Mouse (Mus musculus) heart, postnatal 4 days (tissue): ENCODE measurements around the gene Arl8a. TPM values are rescaled to one million over a fixed set of nuclear protein-coding genes. Genes with fewer than 3 reads are reported as not detected.

Experiments used
- DNase-seq: peaks from one replicate; pipeline ENCODE4 v3.0.0; 2021
- total RNA-seq, 2 experiments: library from RNA; stranded (reverse); gene quantifications; 2 replicates each; pipeline ENCODE4 v1.2.3; 2021

Gene Arl8a
- total RNA-seq, 2 experiments from 2014 or later = 33.5 to 36.8 TPM

DNA sequence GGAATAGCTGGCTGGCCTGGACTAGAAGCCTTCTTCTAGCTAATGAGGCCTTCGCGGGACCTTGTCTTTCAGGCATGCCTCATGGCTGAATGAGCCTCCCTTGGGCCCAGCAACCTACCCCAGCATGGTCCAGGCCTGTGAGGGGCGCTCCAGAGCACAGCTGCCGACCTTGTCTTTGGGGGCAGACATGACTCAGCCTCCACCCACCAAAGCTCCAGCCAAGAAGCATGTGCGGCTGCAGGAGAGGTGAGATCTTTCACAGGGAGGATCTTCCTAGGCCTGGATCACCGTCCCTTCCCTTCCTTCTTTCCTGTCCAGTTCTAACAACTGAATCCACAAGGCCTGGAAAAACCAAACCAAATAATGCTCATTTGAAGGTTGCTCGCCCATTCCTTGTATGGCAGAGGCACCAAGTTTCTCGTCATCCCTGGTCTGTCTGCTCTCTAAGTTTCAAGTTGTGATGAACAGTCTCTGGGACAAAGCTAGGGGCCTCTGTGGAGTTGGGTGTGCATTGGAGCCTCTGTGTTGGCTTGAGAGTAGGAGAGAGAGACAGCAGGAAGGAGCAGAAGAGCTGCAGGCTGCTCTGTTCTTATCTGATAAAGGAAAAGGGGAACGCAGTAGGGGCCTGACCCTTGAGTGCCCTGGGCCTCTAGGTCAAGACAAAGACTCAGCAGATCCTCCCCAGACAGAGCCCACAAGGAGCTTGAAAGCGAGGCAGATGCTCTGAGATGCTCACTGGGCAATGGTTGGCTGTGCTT is 12.8 kb upstream of the Arl8a start:
- DNase-seq = no peak

DNA sequence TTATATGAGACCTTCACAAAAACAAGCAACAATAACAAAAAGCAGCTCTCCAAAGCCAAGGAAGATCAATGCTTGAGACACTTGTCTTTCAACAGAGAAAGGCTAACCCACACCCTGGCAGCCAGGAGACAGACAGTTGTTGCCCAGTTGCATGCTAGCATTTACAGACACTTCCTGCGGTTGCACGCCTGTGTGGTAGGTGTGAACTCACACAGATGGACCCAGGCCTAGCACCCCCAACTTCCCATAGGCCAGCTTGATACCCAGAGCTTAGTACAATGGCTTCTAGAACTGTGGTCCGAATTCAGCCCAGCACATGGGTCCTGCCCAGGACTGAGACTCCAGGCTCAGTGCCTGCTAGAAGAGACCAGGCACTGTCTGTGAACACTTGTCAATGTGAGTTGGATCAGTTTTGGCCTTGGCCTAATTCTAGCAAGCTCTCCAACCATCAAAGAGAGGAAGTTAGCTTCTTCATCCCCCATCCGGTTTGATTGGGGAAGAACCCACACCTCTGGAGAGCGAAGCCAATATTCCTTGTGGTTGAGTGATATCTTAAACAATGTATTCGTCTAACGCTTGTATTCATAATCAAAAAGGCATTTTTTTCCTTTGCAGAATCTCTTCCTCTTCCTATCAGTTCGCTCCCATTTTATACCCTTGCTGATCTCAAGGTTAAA is 11.4 kb upstream of the Arl8a start:
- DNase-seq = no peak

DNA sequence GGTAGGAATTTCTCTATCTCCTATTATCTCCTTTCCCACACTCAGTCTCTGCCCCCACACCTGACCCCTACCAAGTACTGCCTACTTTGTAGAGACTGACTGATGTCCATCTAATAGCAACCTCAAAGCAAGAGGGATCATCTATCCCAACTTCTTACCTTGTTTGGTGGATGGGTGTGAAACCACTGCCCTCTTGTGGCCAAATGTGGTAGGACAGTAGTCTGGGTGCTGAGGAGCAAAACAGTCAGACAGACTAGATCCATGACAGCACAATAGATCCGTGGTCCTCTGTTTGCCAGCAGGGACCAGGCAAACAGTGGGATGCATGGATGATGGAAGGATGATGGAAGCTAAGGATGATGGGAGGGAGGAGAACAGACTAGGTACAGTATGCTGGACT is 10.1 kb upstream of the Arl8a start:
- DNase-seq = peak; percentile 78

DNA sequence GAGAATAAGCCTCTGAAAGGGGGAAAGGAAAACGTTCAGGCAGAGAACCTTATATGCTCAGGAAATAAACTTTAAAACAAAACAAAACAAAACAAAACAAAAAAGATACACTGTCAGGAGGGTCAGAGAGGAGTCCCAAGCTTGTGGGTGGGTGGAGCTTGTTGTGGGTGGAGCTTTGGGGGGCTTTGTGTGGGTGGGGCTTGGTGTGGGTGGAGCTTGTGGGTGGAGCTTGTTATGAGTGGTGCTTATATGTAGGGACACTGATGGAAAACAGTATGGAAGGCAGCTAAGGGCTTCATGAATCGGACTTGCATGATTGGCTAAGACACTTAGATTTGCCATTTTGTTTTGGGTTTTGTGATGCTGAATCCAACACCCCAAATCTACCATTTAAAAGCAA is 6.7 kb upstream of the Arl8a start:
- no peak for DNase-seq

DNA sequence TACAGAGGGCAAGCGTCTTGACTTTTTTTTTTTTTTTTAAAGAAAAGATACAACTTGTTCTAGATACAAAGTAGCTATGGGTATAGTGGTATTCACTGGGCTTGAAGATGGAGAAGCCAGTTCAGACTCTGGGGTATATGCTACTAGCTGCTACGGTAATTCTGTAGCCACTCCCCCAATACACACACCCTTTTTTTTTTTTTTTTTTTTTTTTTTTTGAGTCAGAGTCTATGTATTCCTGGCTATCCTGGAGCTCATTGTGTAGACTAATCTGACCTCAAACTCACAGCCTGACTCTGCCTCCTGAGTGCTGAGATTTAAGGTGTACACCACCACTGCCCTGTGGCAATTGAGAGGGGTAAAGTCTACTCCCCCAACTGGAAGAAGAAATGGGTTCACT is 4.2 kb upstream of the Arl8a start:
- DNase-seq = no peak

DNA sequence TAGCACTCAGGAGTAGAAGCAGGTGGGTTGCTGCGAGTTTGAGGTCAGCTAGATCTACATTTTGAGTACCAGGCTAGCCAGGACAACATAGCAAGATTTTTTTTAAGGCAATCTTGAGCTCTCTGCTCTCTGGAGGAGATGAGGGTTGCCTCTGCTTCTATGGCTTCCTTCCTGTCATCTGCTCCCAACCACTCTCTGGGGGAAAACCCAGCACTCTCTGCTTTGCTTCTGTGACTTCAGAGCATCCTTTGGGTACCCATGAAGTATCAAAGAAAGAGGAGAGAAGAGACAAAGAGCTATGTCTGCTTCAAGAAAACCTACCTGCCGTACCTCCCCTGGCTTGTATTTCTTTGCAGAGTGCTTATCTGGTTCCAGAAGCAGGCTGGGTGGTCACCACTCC is 2.7 kb upstream of the Arl8a start:
- no peak for DNase-seq

DNA sequence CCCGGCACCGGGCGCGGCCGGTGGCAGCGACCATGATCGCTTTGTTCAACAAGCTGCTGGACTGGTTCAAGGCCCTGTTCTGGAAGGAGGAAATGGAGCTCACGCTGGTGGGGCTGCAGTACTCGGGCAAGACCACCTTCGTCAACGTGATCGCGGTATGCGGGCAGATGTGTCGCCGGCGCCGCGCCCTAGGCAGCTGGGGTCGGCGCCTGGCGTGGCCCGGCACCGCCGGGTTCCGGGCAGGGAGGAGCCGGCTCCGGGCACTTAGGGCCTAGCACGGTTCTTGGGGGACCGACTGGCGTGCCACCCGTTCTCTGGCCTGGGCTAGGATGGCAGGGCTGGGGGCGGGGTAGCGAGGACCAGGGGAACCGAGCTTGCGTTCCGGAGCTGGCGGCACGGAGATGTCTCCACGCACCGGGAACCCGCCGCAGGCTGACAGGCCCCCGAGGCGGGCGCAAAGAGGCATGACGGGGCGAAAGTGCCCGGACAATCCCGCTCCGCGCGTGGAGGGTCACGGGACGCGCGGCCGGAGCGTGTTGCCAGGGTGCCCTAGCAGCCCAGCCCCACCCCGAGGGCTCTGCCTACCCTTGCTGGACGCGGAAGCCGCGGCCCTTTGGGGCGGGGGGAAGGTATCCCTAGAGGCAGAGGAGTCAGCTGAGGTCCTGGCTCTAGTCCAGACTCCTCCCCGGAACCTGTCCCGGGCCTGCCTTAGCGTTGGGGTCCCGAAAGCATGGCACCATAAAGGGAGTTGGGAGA is 500 bp downstream of the Arl8a start:
- peak; percentile 89 for DNase-seq

DNA sequence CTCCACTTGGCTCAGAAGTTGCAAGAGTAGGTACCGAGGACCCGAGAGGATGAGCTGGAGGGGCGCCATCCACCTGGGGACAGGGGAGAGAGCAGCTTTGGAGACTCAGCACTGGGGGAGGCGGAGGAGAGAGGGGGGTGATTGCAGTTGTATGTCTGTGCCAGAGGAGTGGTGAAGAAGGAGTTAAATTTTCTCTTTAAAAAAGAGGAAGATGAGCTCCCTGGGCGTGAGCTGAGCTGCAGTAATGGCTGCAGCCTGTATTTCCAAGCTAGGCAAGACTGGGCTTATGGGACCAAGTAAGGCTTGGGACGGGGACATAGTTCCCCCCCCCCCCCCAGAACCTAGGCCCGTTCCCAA is 1.1 kb downstream of the Arl8a start:
- DNase-seq = no peak

DNA sequence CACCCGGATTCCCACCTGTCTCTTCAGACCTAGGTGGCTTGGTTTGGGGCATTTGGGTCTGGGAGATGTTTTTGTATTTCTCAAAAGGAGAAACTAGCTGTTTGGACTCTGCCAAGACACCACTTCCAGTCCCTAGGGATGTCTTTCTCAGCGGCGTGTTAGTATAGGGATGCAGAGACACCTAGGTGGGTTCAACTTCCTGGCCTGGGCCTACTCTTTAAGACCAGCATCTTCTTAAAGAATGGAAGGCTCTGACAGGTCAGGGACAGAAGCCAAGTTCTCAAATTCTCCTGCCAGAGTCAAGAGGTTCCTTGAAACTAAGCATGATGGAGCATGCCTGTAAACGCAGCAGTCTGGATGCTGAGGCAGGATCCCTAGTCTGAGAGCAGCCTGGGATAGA is 1.9 kb downstream of the Arl8a start:
- no peak for DNase-seq

DNA sequence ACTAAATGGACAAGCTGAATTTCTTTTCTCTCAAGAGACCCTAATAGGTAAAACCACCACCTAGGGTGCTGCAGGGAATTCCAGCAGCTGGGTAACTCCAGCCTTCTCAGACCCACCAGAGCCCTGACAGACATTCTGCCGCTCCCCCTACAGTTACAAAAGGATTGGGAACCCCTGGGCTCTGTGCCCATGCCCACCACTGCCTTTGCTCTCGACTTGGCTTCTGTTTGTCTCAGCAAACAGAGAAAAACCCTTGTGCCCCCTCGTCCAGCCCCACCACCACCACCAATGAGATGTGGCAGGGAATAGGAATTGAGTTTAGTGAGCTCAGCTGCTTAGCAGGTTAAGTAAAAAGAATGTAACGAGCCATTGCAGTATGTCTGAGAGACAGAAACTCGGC is 2.4 kb downstream of the Arl8a start:
- no peak for DNase-seq

DNA sequence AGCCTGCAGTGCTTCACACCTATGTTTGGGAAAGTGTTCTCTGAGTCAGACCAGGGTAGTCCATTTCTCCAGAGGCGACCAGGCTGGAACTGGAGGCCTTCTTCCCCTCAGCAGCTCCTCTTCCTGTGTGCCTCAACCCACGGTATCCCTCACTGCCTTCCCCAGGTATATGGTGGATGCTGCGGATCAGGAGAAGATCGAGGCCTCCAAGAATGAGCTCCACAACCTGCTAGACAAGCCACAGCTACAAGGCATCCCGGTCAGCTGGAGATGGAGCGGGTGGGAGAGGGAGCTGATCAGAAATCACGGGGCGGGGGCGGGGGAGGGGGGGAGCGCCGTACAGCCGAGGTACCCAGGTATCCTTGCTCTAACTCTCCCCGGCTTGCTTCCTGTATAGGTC is 7.4 kb downstream of the Arl8a start:
- DNase-seq = no peak

DNA sequence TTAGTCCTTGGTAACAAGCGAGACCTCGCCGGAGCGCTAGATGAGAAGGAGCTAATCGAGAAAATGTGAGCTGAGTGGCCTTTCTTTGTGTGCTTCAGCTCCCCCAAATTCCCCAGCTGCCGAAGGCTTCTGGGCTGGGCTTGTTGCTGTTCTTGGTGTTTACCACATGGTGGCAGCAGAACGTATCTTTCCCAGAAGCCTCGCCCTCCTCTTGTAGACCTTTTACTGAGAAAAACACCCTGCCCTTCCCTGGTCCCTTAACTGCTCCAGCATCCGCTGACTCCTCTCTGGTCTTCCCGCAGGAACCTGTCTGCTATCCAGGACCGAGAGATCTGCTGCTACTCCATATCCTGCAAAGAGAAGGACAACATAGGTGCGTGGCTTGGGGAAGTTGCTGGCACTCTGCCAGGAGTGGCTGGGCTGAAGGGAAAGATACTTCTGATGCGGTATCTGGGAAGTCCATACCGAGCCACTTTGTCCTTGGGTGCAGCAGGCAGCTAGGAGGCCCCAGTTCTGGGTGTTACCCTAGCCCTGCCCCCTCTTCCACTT is 7.9 kb downstream of the Arl8a start:
- peak; percentile 79 for DNase-seq

DNA sequence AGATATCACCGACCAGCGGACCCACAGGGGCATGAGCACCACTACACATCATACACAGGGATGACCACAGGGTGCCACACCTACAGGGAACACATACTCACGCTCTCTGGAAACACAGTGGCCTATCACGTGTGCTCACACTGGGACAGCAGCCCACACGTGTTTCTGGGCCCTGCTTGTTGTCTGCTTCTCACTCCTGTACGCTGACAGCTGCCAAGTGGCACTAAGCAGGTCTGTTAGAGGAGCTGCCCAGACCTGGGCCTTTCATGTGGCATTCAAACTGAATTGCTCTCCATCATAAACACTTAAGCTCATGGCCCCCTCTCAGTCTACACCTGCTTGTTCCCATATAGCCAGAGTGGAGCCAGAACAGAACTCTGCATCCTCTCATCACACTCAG is 9.7 kb downstream of the Arl8a start:
- peak; percentile 77 for DNase-seq

DNA sequence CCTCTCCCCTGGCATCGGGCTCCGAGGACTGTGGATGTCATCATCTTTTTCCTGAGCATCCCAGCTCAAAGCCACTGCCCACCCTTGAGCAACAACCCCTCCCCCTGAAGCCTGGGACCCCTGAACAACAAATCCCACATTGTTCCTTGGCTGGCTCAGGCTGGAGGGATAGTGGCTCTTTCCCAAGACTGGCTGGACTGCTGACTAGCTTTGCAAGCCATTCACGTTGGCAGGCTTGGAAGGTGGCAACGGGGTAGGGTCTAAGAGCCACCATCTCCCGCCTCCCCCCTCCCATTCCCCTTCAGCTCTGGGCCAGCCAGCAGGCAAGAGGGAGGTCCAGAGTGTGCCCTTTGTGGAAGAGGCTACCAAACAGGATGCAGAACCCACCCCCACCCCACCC is 12.0 kb downstream of the Arl8a start:
- DNase-seq = no peak

DNA sequence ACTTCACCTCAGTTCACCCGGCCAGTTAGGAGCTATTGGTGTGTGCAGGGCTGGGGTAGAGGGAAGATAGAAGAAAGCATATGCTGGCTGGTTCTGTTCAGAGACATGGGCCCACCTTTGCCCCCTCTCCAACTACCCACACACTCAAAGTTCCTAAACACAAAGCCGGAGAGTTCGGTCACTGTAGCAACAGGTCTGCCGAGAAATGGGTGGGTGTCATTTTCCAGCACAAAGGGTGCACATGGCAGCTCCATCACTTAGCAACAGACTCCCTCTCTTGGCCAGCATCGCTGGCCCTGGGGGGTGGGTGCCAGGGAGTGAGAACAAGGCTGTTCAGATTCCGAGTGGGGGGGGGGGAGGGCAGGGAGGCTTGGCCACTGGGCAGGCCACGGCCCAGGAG is 12.4 kb downstream of the Arl8a start:
- no peak for DNase-seq

DNA sequence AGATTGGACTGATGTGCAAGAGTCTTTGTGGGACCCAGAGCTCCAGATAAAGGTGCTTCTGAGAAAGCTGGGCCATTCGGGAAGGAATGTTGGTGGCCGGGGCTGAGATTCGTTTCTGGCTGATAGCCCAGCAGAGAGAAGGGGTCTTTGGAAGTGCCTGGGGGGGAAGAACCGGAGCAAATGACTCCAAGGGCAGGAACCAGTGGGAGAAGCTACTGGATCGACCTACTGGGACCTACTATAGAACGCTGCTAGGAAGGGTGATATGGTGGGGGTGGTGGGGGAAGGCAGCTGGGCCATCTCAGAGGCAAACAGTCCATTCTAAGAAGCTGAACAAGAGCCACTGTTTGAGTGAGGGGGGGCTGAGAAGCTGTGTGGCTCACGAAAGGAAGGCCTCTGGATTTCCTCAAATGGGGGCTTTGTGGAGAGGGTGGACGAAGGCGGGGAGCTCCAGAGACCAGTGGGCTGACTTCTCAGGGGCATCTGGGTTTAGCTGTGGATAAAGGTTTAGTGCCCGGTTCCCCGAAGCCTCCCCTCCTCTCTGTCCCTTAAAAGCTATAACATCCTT is 13.0 kb downstream of the Arl8a start:
- DNase-seq = no peak

DNA sequence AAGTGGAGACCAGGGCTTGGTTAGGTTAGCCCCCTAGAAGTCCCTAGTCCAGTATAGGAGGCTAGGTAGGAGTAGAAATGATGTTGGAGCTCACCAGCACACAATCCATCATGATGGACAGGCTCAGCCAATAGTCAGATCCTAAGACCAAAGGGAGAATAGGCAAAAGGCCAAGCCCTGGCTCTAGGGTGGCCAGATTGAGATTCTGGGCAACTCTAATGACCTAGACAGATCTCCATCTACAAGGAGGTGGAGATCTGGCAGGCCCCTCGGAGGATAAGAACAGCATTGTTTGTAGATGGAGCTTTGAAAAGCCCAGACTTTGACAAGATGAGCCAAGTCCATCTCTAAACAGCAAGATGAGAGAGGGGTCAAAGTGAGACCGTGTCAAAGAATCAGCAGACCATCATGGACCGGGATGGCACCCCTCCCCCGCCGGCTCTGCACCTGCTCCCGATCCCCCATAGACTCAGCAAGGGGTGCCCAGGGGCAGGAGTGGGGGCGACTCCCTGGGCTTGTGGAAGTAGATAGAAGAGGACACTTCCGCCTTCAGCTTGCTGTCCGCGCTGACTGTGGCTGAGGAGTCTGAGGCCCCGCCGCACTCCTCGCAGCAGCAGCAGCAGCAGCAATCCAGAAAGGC is 13.9 kb downstream of the Arl8a start:
- DNase-seq = no peak

DNA sequence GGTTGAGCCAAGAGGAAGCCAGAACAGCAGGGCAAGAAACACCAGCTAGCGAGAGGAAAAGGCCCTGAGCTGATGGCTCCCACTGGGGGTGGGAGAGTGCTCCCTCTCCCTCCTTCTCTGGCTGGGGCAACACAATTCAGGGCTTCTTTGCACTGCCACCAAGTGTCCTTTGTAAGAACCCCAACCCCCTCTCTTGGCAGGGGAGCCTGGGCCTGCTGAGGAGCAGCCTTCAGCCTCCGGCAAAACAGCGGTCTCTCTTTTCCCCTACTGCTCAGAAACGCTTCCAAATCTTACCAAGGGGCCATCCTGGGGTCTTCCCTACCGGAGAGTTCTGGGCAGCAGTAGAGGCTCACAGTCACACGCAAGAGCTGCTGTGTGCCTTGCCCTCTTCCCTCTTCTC is 16.1 kb downstream of the Arl8a start:
- no peak for DNase-seq

DNA sequence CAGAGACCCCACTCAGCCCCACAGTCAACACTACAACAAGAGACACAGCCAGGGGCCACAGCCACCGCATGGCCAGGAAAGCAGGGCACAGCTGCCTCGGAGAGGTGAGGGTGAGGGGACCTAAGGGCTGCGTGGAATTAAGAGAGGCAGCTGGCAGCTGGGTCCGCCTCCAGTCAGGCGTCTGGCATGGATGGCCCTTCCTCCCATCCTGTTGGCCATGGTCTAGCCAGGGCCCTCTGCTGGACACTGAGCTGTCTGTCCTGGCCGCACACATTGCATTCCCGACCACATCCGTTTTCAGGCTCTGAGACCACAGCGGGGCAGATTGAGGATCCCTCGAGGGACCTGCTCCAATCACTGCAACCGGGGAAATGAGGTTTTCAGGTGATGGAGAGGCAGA is 20.8 kb downstream of the Arl8a start, which contains the start of gene Gpr37l1:
Gene Gpr37l1 (minus strand): TSS at position 247 of the 400 bp plus-strand sequence.
- DNase-seq = no peak

DNA sequence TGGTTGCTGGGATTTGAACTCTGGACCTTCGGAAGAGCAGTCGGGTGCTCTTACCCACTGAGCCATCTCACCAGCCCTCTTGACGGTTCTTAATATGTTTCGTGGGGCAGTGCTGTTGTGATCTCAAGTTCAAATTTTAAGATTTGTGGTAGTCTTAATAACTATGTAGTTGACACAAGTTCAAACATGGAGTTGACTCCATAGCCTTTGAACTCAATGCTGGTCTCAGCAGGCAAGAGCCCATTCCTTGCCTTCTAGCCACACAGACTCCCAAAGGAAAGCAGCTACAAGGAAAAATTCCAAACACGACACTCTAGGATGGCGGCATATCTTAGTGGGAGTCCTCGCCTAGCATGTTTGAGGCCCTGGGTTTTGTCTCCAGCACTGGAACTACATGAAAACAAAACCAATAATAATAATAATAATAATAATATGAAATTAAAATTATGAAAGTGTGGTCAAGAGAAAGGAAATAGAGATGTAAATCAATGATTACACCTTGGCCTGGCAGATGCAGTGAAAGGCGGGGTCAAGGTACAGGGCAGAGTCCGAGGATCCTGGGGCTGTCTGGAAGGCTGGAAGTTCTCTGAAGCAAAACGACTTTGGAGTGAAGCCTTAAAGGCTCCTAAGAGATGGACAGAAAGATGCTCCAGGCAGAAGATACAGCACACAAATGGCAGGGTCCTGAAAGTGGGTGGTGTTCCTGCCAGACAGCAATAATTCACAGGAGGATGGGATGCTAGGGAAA is 22.0 kb downstream of the Arl8a start:
- no peak for DNase-seq

DNA sequence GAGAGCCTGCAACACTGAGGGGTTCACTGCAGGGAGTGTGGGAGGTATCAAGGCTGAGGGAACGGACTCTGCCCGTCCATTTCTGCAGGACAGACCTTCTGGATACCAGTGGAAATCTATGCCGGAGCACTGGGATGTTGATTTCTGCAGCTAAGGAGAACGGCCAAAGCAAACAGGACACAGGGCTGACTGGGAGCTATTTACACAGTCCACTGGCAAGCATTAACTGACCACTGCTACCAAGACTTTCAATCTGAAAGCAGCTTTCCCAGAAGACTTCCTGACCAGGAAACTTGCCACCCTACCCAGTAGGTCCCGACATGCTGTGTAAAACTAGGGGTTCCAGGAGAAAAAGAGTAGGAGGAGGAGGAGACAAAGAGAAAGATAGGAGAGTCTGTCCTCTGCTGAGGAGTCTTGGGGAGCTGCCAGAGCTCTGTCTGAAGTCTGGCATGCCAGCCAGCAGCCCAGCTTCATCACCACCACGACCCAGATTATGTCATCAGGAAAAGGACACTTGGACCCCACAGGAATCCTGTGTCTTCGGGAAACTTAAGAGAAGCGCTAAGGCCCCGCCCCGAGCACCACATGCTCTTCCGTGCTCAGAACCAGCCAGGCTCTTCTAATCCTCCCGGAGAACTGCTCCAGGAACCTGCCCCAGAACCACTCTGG is 23.1 kb downstream of the Arl8a start:
- no peak for DNase-seq
